Mouse (Mus musculus) myocyte (in vitro differentiated cells): ENCODE measurements around the gene Frmpd1. TPM values are rescaled to one million over a fixed set of nuclear protein-coding genes. Genes with fewer than 3 reads are reported as not detected.

ENCODE experiments used
- H3K27me3 ChIP-seq: one replicate; pipeline ENCODE4 v1.6.1; 2011; ENCODE audit not compliant: control insufficient read depth, insufficient read depth, insufficient read length
- H3K36me3 ChIP-seq: one replicate; pipeline ENCODE4 v1.6.1; 2011; ENCODE audit not compliant: control insufficient read depth, insufficient read depth
- H3K4me2 ChIP-seq: one replicate; pipeline ENCODE4 v1.6.1; 2011; ENCODE audit warnings: low read depth, control low read depth
- H3K4me3 ChIP-seq: one replicate; pipeline ENCODE4 v1.5.1; 2011; ENCODE audit warnings: mild to moderate bottlenecking, control low read depth, moderate library complexity
- H3K79me2 ChIP-seq: one replicate; pipeline ENCODE4 v1.6.1; 2011; ENCODE audit not compliant: control insufficient read depth, insufficient read depth
- H3ac ChIP-seq: one replicate; pipeline ENCODE4 v1.6.1; 2011; ENCODE audit not compliant: control insufficient read depth, insufficient read length
- CEBPB ChIP-seq: IDR thresholded peaks from 2 replicates; pipeline ENCODE4 v1.6.1; 2011; ENCODE audit warnings: mild to moderate bottlenecking, moderate library complexity; ENCODE audit not compliant: poor library complexity, insufficient read depth, severe bottlenecking
- E2F4 ChIP-seq: IDR thresholded peaks from one replicate; pipeline ENCODE4 v1.6.1; 2011; ENCODE audit warnings: mild to moderate bottlenecking, control low read depth, moderate library complexity; ENCODE audit not compliant: insufficient read depth
- MAX ChIP-seq: IDR thresholded peaks from one replicate; pipeline ENCODE4 v1.6.1; 2011; ENCODE audit warnings: low read depth, mild to moderate bottlenecking, control low read depth
- MYOD1 ChIP-seq, 3 experiments: IDR thresholded peaks; one replicate each; pipeline ENCODE4 v1.6.1; 2011; ENCODE audit warnings: control low read depth in 2 of 3, low read depth in 2 of 3, mild to moderate bottlenecking in 2 of 3, moderate library complexity in 1 of 3; ENCODE audit not compliant: insufficient read length in 2 of 3, control insufficient read depth in 1 of 3
- MYOG ChIP-seq, 3 experiments: IDR thresholded peaks; one replicate each; pipeline ENCODE4 v1.6.1; 2011; ENCODE audit warnings: control low read depth in 2 of 3, low read depth in 2 of 3, mild to moderate bottlenecking in 2 of 3; ENCODE audit not compliant: insufficient read length in 2 of 3, control insufficient read depth in 1 of 3, insufficient read depth in 1 of 3
- POLR2A ChIP-seq: IDR thresholded peaks from one replicate; pipeline ENCODE4 v1.6.1; 2011; ENCODE audit warnings: low read depth, mild to moderate bottlenecking, control low read depth, moderate library complexity; ENCODE audit not compliant: insufficient read length
- POLR2AphosphoS2 ChIP-seq: IDR thresholded peaks from one replicate; pipeline ENCODE4 v1.6.1; 2011; ENCODE audit warnings: low read depth, control low read depth; ENCODE audit not compliant: insufficient read length
- REST ChIP-seq: IDR thresholded peaks from one replicate; pipeline ENCODE4 v1.6.1; 2011; ENCODE audit warnings: mild to moderate bottlenecking, control low read depth, moderate library complexity; ENCODE audit not compliant: insufficient read depth, insufficient read length
- SRF ChIP-seq: IDR thresholded peaks from one replicate; pipeline ENCODE4 v1.6.1; 2011; ENCODE audit warnings: low read depth; ENCODE audit not compliant: control insufficient read depth, insufficient read length
- TCF12 ChIP-seq: IDR thresholded peaks from one replicate; pipeline ENCODE4 v1.6.1; 2011; ENCODE audit warnings: mild to moderate bottlenecking, control low read depth; ENCODE audit not compliant: poor library complexity, insufficient read depth, severe bottlenecking
- TCF3 ChIP-seq: IDR thresholded peaks from one replicate; pipeline ENCODE4 v1.6.1; 2011; ENCODE audit warnings: low read depth, control low read depth; ENCODE audit not compliant: insufficient read length
- USF1 ChIP-seq: IDR thresholded peaks from one replicate; pipeline ENCODE4 v1.6.1; 2011; ENCODE audit warnings: low read depth, mild to moderate bottlenecking, control low read depth, moderate library complexity
- polyA plus RNA-seq: library from polyadenylated mRNA; unstranded; fragments of >200 nt; fragmentation: generic; extraction: Trizol; gene quantifications from one replicate; pipeline ENCODE4 v1.2.1, GENCODE M21; 2012; ENCODE audit warnings: missing spikeins

Frmpd1 gene
- polyA plus RNA-seq, 1 experiment, result 45.8 TPM

GRCm38 (mm10) chr4:45222395-45222794, 37.7 kb downstream of the Frmpd1 start:
- Histone ChIP-seq H3K79me2 (peaks cover 13% of the 10 kb centered on the region), H3K4me3 (no peak overlapping the region), H3K27me3 (no peaks in the 10 kb centered on the region), H3K36me3 (no peaks in the 10 kb centered on the region), H3ac (no peak overlapping the region), H3K4me2 (no peak overlapping the region)
- TF ChIP-seq TCF3 (no peak), POLR2A (no peak), E2F4 (no peak), MYOD1 (IDR thresholded peaks at IDR 0.05; ENCODE audit: control insufficient read depth in 1 of 3, insufficient read length in 2 of 3, low read depth in 2 of 3) (no peak)

GRCm38 (mm10) chr4:45230263-45230662, 45.6 kb downstream of the Frmpd1 start:
- TF ChIP-seq MYOG (IDR thresholded peaks at IDR 0.05; ENCODE audit: control insufficient read depth in 1 of 3, insufficient read depth in 1 of 3, insufficient read length in 2 of 3, low read depth in 2 of 3) (peak; percentile 5 to 94 (median 91)), MYOD1 (IDR thresholded peaks at IDR 0.05; ENCODE audit: control insufficient read depth in 1 of 3, insufficient read length in 2 of 3, low read depth in 2 of 3) (peak in 2 of 3 experiments; percentile 95 to 97), POLR2A (no peak), E2F4 (no peak), SRF (no peak), TCF3 (peak; percentile 64)
- no peaks in the 10 kb centered on the region for H3K27me3 ChIP-seq
- no peak overlapping the region for H3ac ChIP-seq
- no peaks in the 10 kb centered on the region for H3K36me3 ChIP-seq
- H3K4me2 ChIP-seq, result no peak overlapping the region
- H3K79me2 ChIP-seq, result peaks cover 12% of the 10 kb centered on the region
- no peak overlapping the region for H3K4me3 ChIP-seq

GRCm38 (mm10) chr4:45238260-45238659, 53.6 kb downstream of the Frmpd1 start:
- no peaks in the 10 kb centered on the region for H3K27me3 ChIP-seq
- no peaks in the 10 kb centered on the region for H3K36me3 ChIP-seq
- H3K4me2 ChIP-seq, result no peak overlapping the region
- no peak for TF ChIP-seq SRF
- peak in 1 of 3 experiments; percentile 21 for TF ChIP-seq MYOD1 (IDR thresholded peaks at IDR 0.05; ENCODE audit: control insufficient read depth in 1 of 3, insufficient read length in 2 of 3, low read depth in 2 of 3)
- no peaks in the 10 kb centered on the region for H3K79me2 ChIP-seq
- H3ac ChIP-seq, result no peak overlapping the region
- H3K4me3 ChIP-seq, result no peak overlapping the region

GRCm38 (mm10) chr4:45241330-45241729, 56.7 kb downstream of the Frmpd1 start:
- TF ChIP-seq TCF12 (no peak), REST (no peak), MYOD1 (IDR thresholded peaks at IDR 0.05; ENCODE audit: control insufficient read depth in 1 of 3, insufficient read length in 2 of 3, low read depth in 2 of 3) (no peak), POLR2AphosphoS2 (no peak), CEBPB (no peak), POLR2A (no peak), USF1 (no peak), MYOG (IDR thresholded peaks at IDR 0.05; ENCODE audit: control insufficient read depth in 1 of 3, insufficient read depth in 1 of 3, insufficient read length in 2 of 3, low read depth in 2 of 3) (no peak), TCF3 (no peak), E2F4 (no peak), SRF (no peak), MAX (no peak)
- Histone ChIP-seq H3K79me2 (no peaks in the 10 kb centered on the region), H3ac (no peak overlapping the region), H3K4me3 (no peak overlapping the region), H3K4me2 (no peak overlapping the region), H3K36me3 (peaks cover 5% of the 10 kb centered on the region), H3K27me3 (no peaks in the 10 kb centered on the region)

GRCm38 (mm10) chr4:45242163-45242562, 57.5 kb downstream of the Frmpd1 start:
- no peak overlapping the region for H3ac ChIP-seq
- no peak overlapping the region for H3K4me3 ChIP-seq
- TF ChIP-seq CEBPB, result 0 out of 2 replicates have a peak, but pooled peaks have one; percentile 27
- no peak for TF ChIP-seq TCF3
- H3K27me3 ChIP-seq, result no peaks in the 10 kb centered on the region
- no peaks in the 10 kb centered on the region for H3K79me2 ChIP-seq
- H3K36me3 ChIP-seq, result peaks cover 8% of the 10 kb centered on the region
- H3K4me2 ChIP-seq, result no peak overlapping the region
